Mouse (Mus musculus) heart, adult 2 months (tissue): ENCODE measurements at regions not wholly inside any gene's neighbourhood (a gene's known extent, or its start where the extent isn't known, plus 50 kb on each side); places are given as distances from the start of the nearest gene placed in this dataset.

Experiments
- CTCF ChIP-seq: fragments of 200-600 bp; IDR thresholded peaks from 2 replicates; pipeline ENCODE4 v1.8.1; 2022; ENCODE audit warnings: antibody characterized with exemption, mild to moderate bottlenecking, moderate library complexity
- EP300 ChIP-seq: fragments of 200-500 bp; IDR thresholded peaks from 2 replicates; pipeline ENCODE4 v1.6.1; 2011; ENCODE audit warnings: low read depth, low read length, control low read depth; ENCODE audit not compliant: insufficient read depth

GRCm38 (mm10) chr14:71967646-71968045 is 524.0 kb downstream of the Gm9195 start:
- TF ChIP-seq CTCF (no peak), EP300 (no peak)
